In the genomic region with DNA sequence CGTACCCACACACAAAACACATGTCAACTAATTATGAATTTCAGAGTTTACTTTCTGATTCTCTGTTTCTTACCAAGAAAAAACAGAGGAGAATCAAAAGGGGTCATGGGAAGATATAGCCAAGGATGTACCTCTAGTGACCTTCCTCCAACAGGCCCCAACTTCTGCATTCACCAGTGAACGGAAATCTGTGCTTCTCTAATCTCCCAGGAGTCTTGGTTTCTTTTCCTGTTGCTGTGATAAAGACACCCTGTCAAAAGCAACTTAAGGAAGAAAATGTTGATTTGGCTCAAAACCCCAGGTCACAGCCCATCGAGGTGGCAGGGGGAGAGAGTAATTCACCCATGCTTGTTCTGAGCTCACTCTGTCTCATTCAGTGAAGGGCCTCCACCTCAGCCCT, we compare ENCODE assay signal across 15 mouse cellular contexts.
DNase-seq lines count a peak whose midpoint lies in the region; ATAC-seq and TF ChIP-seq lines count a peak whose summit lies in the region.
"Had no signal": no experiment of that assay in that cellular context is flagged by ENCODE, and none has a peak within 500 bp of the region (broad histone marks: within the 10 kb centered on the region; RNA-seq: fewer than 3 reads in every experiment).

No protein-coding gene starts in this region.

- H3K4me2 ChIP-seq in heart, embryonic 13.5 days: no peak overlapping the region
- H3K4me2 ChIP-seq in midbrain, embryonic 13.5 days (replicated peaks): no peak overlapping the region
- H3K4me2 ChIP-seq in midbrain, embryonic 11.5 days: no peak overlapping the region
- no peak overlapping the region for H3K4me2 ChIP-seq in intestine, postnatal 0 days (replicated peaks; ENCODE audit: low read depth)
- no peak overlapping the region for H3K4me2 ChIP-seq in intestine, embryonic 16.5 days (ENCODE audit: low read depth, low read length)
- H3K4me2 ChIP-seq: forebrain, embryonic 15.5 days; kidney, embryonic 15.5 days; limb, embryonic 12.5 days; neural tube, embryonic 15.5 days had no signal

- peak overlapping the region; percentile 58 for H3K27ac ChIP-seq in heart, embryonic 13.5 days (replicated peaks)
- H3K27ac ChIP-seq in midbrain, embryonic 13.5 days: peak overlapping the region; percentile 15; the same call in 1 of the 2 replicates
- no peak overlapping the region for H3K27ac ChIP-seq in midbrain, embryonic 11.5 days (ENCODE audit: low read depth, low read length)
- H3K27ac ChIP-seq in intestine, postnatal 0 days (ENCODE audit: low read depth, low read length): no peak overlapping the region
- no peak overlapping the region for H3K27ac ChIP-seq in intestine, embryonic 16.5 days (ENCODE audit: low read length)
- H3K27ac ChIP-seq: embryonic facial prominence, embryonic 10.5 days; forebrain, embryonic 15.5 days; kidney, embryonic 15.5 days; limb, embryonic 12.5 days; neural tube, embryonic 15.5 days; stomach, postnatal 0 days had no signal

- H3K4me3 ChIP-seq in heart, embryonic 13.5 days: no peak overlapping the region
- H3K4me3 ChIP-seq in midbrain, embryonic 13.5 days (replicated peaks): no peak overlapping the region
- H3K4me3 ChIP-seq in midbrain, embryonic 11.5 days (ENCODE audit: low read depth, low read length): no peak overlapping the region
- no peak overlapping the region for H3K4me3 ChIP-seq in intestine, postnatal 0 days (ENCODE audit: low read depth, low read length)
- H3K4me3 ChIP-seq in intestine, embryonic 16.5 days (ENCODE audit: low read length): no peak overlapping the region
- H3K4me3 ChIP-seq: embryonic facial prominence, embryonic 10.5 days; forebrain, embryonic 15.5 days; kidney, embryonic 15.5 days; limb, embryonic 12.5 days; neural tube, embryonic 15.5 days had no signal

- intact Hi-C loops in heart, postnatal 25 days (cut with DNase I): loop anchor here (2.0 to 10.0 kb wide), 3 partner anchors 65 to 409 kb away; a partner anchor contains a TSS

- peaks cover 5% of the 10 kb centered on the region; the same call in 1 of the 2 replicates for H3K36me3 ChIP-seq in heart, embryonic 13.5 days
- no peaks in the 10 kb centered on the region for H3K36me3 ChIP-seq in midbrain, embryonic 13.5 days
- H3K36me3 ChIP-seq in midbrain, embryonic 11.5 days (ENCODE audit: control insufficient read depth, insufficient read depth, low read length): no peaks in the 10 kb centered on the region
- H3K36me3 ChIP-seq in intestine, postnatal 0 days (ENCODE audit: control insufficient read depth, insufficient read depth): no peaks in the 10 kb centered on the region
- no peaks in the 10 kb centered on the region for H3K36me3 ChIP-seq in intestine, embryonic 16.5 days (ENCODE audit: control insufficient read depth, insufficient read depth, low read length)
- H3K36me3 ChIP-seq: embryonic facial prominence, embryonic 10.5 days; forebrain, embryonic 15.5 days; kidney, embryonic 15.5 days; limb, embryonic 12.5 days; neural tube, embryonic 15.5 days had no signal

- TF ChIP-seq CTCF in intestine, postnatal 0 days (IDR thresholded peaks at IDR 0.05; ENCODE audit: low read depth): no peak

- H3K9ac ChIP-seq in heart, embryonic 13.5 days: no peak overlapping the region
- no peak overlapping the region for H3K9ac ChIP-seq in midbrain, embryonic 13.5 days (replicated peaks)
- no peak overlapping the region for H3K9ac ChIP-seq in midbrain, embryonic 11.5 days (ENCODE audit: low read length)
- H3K9ac ChIP-seq in intestine, postnatal 0 days (ENCODE audit: low read depth, low read length): no peak overlapping the region
- H3K9ac ChIP-seq in intestine, embryonic 16.5 days (ENCODE audit: low read depth, low read length): no peak overlapping the region
- H3K9ac ChIP-seq: forebrain, embryonic 15.5 days; kidney, embryonic 15.5 days; limb, embryonic 12.5 days; neural tube, embryonic 15.5 days had no signal

- H3K9me3 ChIP-seq in heart, embryonic 13.5 days: 0 out of 2 replicates have a peak, but pooled peaks cover 2% of the 10 kb centered on the region
- H3K9me3 ChIP-seq in midbrain, embryonic 13.5 days: no peaks in the 10 kb centered on the region; the same call in 1 of the 2 replicates
- H3K9me3 ChIP-seq in midbrain, embryonic 11.5 days (ENCODE audit: control insufficient read depth, low read length): no peaks in the 10 kb centered on the region
- no peaks in the 10 kb centered on the region for H3K9me3 ChIP-seq in intestine, postnatal 0 days (ENCODE audit: control insufficient read depth)
- H3K9me3 ChIP-seq in intestine, embryonic 16.5 days (ENCODE audit: control insufficient read depth, low read length): no peaks in the 10 kb centered on the region
- H3K9me3 ChIP-seq: embryonic facial prominence, embryonic 10.5 days; forebrain, embryonic 15.5 days; kidney, embryonic 15.5 days; limb, embryonic 12.5 days; neural tube, embryonic 15.5 days had no signal

- no peak for ATAC-seq in heart, embryonic 13.5 days (ENCODE audit: extremely low read depth, insufficient number of reproducible peaks, low FRiP score, low TSS enrichment)
- ATAC-seq in midbrain, embryonic 13.5 days: no peak
- ATAC-seq in midbrain, embryonic 11.5 days (ENCODE audit: low FRiP score): no peak
- ATAC-seq in hematopoietic stem cell, adult 5-6 weeks (replicated peaks in 1 of 2; ENCODE audit: insufficient read depth in 1 of 2, low FRiP score in 2 of 2, low TSS enrichment in 1 of 2, low read depth in 1 of 2, poor library complexity in 2 of 2, severe bottlenecking in 2 of 2): peak; percentile 20 to 29; a peak in 3 of 4 replicates
- ATAC-seq in intestine, postnatal 0 days: no peak
- no peak for ATAC-seq in intestine, embryonic 16.5 days

- H3K27me3 ChIP-seq in heart, embryonic 13.5 days (replicated peaks): no peaks in the 10 kb centered on the region
- no peaks in the 10 kb centered on the region for H3K27me3 ChIP-seq in midbrain, embryonic 13.5 days
- no peaks in the 10 kb centered on the region for H3K27me3 ChIP-seq in midbrain, embryonic 11.5 days (ENCODE audit: control insufficient read depth, insufficient read depth, low read length)
- no peaks in the 10 kb centered on the region for H3K27me3 ChIP-seq in intestine, postnatal 0 days (replicated peaks; ENCODE audit: control insufficient read depth, insufficient read depth, low read length)
- no peaks in the 10 kb centered on the region for H3K27me3 ChIP-seq in intestine, embryonic 16.5 days (replicated peaks; ENCODE audit: control insufficient read depth, insufficient read depth, low read length)
- H3K27me3 ChIP-seq: forebrain, embryonic 15.5 days; kidney, embryonic 15.5 days; limb, embryonic 12.5 days; neural tube, embryonic 15.5 days had no signal

- no peak for DNase-seq in heart, postnatal 25 days (ENCODE audit: low spot score)
- DNase-seq in midbrain, embryonic 11.5 days (ENCODE audit: low spot score, missing footprints): no peak
- DNase-seq: cerebellum, postnatal 10 days; right cerebral cortex, postnatal 4 days had no signal

- WGBS in heart, embryonic 13.5 days: 58% methylated on average over 3 of the region's 3 CpGs
- WGBS in midbrain, embryonic 13.5 days: 70% methylated on average over 3 of the region's 3 CpGs
- 80% methylated on average over 3 of the region's 3 CpGs for WGBS in midbrain, embryonic 11.5 days
- WGBS in intestine, postnatal 0 days: 72% methylated on average over 3 of the region's 3 CpGs
- 72% methylated on average over 3 of the region's 3 CpGs for WGBS in intestine, embryonic 16.5 days

- H3K4me1 ChIP-seq in heart, embryonic 13.5 days: peaks cover 35% of the 10 kb centered on the region
- 0 out of 2 replicates have a peak, but pooled peaks cover 4% of the 10 kb centered on the region for H3K4me1 ChIP-seq in midbrain, embryonic 13.5 days (replicated peaks)
- no peaks in the 10 kb centered on the region for H3K4me1 ChIP-seq in midbrain, embryonic 11.5 days (ENCODE audit: control insufficient read depth, insufficient read depth, low read length)
- 0 out of 2 replicates have a peak, but pooled peaks cover 3% of the 10 kb centered on the region for H3K4me1 ChIP-seq in intestine, postnatal 0 days (replicated peaks; ENCODE audit: control insufficient read depth, insufficient read depth, low read length)
- H3K4me1 ChIP-seq in intestine, embryonic 16.5 days (ENCODE audit: control insufficient read depth, insufficient read depth, low read length): no peaks in the 10 kb centered on the region; the same call in none of the 2 replicates

Comparison
In these comparisons a context has a peak if more than half of its experiments do, and no peak if none do; other contexts are left out.
1. H3K27ac ChIP-seq: peak in heart, embryonic 13.5 days (single experiment) and midbrain, embryonic 13.5 days (single experiment); none in midbrain, embryonic 11.5 days (single experiment), intestine, postnatal 0 days (single experiment) and intestine, embryonic 16.5 days (single experiment).
2. ATAC-seq: peak in hematopoietic stem cell, adult 5-6 weeks (2 of 2); none in heart, embryonic 13.5 days (single experiment), midbrain, embryonic 13.5 days (single experiment), midbrain, embryonic 11.5 days (single experiment), intestine, postnatal 0 days (single experiment) and intestine, embryonic 16.5 days (single experiment).